Mouse (Mus musculus) left cerebral cortex, postnatal 10 days (tissue): ENCODE measurements at regions not wholly inside any gene's neighbourhood (a gene's known extent, or its start where the extent isn't known, plus 50 kb on each side); places are given as distances from the start of the nearest gene placed in this dataset. TPM values are rescaled to one million over a fixed set of nuclear protein-coding genes. Genes with fewer than 3 reads are reported as not detected.

Experiments
- microRNA-seq: library from miRNA; unstranded; fragments of <30 nt; microRNA quantifications from one replicate; pipeline ENCODE4 v1.2.0, GENCODE M21; 2022

Small RNA genes in the stretch of these regions (microRNA-seq; reads per million reads assigned to microRNA genes)
- not detected for gene Mir710
